Mouse (Mus musculus) stomach, embryonic 16.5 days (tissue): ENCODE data around the gene Adcy7. TPM values are rescaled to one million over a fixed set of nuclear protein-coding genes. Genes with fewer than 3 reads are reported as not detected.

Source experiments
- ATAC-seq: fragments of 200-750 bp; cut with Nextera tagmentation; 2 replicates; pipeline ENCODE4 v1.8.0; 2017; ENCODE audit warnings: moderate number of reproducible peaks, moderate TSS enrichment; ENCODE audit not compliant: insufficient read depth, low FRiP score
- H3K27ac ChIP-seq: fragments of 300-500 bp; sonication (generic); 2 replicates; pipeline ENCODE4 v1.5.1; 2014; ENCODE audit warnings: low read length
- H3K27me3 ChIP-seq: fragments of 300-500 bp; sonication (generic); 2 replicates; pipeline ENCODE4 v1.6.1; 2014; ENCODE audit warnings: low read length, control low read depth, mixed read lengths; ENCODE audit not compliant: control insufficient read depth, insufficient read depth
- H3K36me3 ChIP-seq: fragments of 300-500 bp; sonication (generic); 2 replicates; pipeline ENCODE4 v1.6.1; 2014; ENCODE audit warnings: low read length; ENCODE audit not compliant: control insufficient read depth, insufficient read depth
- H3K4me1 ChIP-seq: fragments of 300-500 bp; sonication (generic); 2 replicates; pipeline ENCODE4 v1.6.1; 2014; ENCODE audit warnings: low read length, control low read depth, mixed read lengths; ENCODE audit not compliant: control insufficient read depth, insufficient read depth
- H3K4me2 ChIP-seq: fragments of 300-500 bp; sonication (generic); 2 replicates; pipeline ENCODE4 v1.6.1; 2014; ENCODE audit warnings: low read depth, low read length, mixed read lengths
- H3K4me3 ChIP-seq: fragments of 300-500 bp; sonication (generic); replicated peaks from 2 replicates; pipeline ENCODE4 v1.5.1; 2014; ENCODE audit warnings: mild to moderate bottlenecking, low read length
- H3K9ac ChIP-seq: fragments of 300-500 bp; sonication (generic); 2 replicates; pipeline ENCODE4 v1.6.1; 2014; ENCODE audit warnings: low read length
- H3K9me3 ChIP-seq: fragments of 300-500 bp; sonication (generic); replicated peaks from 2 replicates; pipeline ENCODE4 v1.6.1; 2016; ENCODE audit warnings: low read length, control low read depth; ENCODE audit not compliant: control insufficient read depth
- WGBS: fragments of 180-500 bp; shearing (Covaris S2); extraction: QIAGEN DNeasy Blood & Tissue Kit; methylation state at CpG from one replicate; pipeline ENCODE4 v1.1.7; 2014; 5-methylcytosine and 5-hydroxymethylcytosine counted together
- polyA plus RNA-seq: library from polyadenylated mRNA; unstranded; fragments of >200 nt; fragmentation: Nextera tagmentation; extraction: Ambion mirVana; gene quantifications from 2 replicates; pipeline ENCODE4 v1.2.1, GENCODE M21; 2015

Adcy7 gene
- polyA plus RNA-seq, 1 experiment from 2014 or later, result 8.7 TPM

DNA sequence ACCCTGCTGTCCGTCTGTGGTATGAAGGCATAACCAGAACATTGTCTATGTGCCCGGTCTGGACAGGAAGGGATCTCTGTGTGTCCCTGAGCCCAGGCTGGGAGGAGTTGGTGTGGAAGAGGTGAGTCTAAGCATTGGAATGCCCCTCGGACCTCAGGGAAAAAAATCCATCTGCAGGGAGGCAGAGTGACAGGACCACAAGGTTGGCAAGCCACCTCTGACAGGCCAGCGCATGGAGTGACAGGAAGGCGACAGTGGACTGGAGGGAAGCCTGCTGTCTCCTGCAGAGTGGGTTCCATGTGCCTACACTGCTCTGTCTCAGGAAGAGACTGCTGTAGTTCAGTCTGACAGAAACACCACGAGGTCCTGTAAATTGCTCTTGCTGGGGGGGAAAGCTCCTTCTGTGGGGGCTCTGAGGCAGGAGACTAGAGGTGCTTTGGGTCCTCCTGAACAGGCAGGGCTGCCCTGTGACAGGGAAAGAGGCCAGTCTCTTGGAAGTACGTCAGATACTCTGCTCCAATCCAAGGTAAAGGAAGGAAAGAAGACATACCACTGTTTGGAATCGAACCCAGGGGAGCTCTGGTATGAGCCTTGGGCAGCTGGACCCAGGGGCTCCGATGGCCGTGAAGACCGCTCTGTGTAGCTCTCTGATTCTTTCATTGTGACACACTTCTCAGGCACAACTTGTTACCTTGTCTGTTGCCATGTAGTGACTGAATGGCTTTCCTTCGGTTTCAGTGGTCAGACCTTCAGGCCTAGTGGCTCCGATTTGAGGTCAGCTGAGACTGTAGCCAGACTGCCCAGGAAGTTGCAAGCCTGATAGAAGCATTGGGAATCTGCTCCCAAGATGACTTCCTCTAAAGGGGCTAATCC, 11.3 kb downstream of the Adcy7 start:
- 80% methylated on average over 13 of the region's 13 CpGs for WGBS
- Histone ChIP-seq H3K27ac (no peak overlapping the region), H3K9ac (no peak overlapping the region), H3K9me3 (no peaks in the 10 kb centered on the region), H3K4me2 (no peak overlapping the region), H3K27me3 (no peaks in the 10 kb centered on the region), H3K4me3 (no peak overlapping the region), H3K4me1 (peaks cover 10% of the 10 kb centered on the region; the same call in 1 of the 2 replicates), H3K36me3 (no peaks in the 10 kb centered on the region)
- ATAC-seq, result no peak

DNA sequence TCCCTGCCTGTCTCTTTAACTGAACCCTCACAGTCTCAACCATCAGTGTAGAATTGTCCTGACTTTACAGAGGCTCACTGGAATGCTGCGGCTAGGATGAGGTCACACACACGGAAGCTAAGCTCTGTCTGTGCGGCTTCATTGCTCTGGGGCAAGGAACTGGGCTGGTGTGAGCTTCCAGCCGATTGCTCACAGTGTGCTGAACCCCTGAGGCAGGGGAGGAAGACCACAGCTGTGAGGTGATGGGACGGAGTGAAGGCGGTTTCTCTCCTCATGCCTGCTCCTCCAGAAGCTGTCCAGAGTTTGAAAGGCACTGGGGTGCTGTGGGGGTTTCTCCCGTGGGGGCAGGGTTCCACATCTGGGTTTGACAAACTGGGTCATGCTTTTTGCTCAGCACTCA, 12.5 kb downstream of the Adcy7 start:
- peaks cover 12% of the 10 kb centered on the region; the same call in 1 of the 2 replicates for H3K4me1 ChIP-seq
- no peaks in the 10 kb centered on the region for H3K27me3 ChIP-seq
- ATAC-seq, result no peak
- H3K36me3 ChIP-seq, result no peaks in the 10 kb centered on the region
- H3K27ac ChIP-seq, result no peak overlapping the region
- no peak overlapping the region for H3K9ac ChIP-seq
- no peak overlapping the region for H3K4me2 ChIP-seq
- no peaks in the 10 kb centered on the region for H3K9me3 ChIP-seq
- WGBS, result 44% methylated on average over 7 of the region's 7 CpGs
- H3K4me3 ChIP-seq, result no peak overlapping the region

DNA sequence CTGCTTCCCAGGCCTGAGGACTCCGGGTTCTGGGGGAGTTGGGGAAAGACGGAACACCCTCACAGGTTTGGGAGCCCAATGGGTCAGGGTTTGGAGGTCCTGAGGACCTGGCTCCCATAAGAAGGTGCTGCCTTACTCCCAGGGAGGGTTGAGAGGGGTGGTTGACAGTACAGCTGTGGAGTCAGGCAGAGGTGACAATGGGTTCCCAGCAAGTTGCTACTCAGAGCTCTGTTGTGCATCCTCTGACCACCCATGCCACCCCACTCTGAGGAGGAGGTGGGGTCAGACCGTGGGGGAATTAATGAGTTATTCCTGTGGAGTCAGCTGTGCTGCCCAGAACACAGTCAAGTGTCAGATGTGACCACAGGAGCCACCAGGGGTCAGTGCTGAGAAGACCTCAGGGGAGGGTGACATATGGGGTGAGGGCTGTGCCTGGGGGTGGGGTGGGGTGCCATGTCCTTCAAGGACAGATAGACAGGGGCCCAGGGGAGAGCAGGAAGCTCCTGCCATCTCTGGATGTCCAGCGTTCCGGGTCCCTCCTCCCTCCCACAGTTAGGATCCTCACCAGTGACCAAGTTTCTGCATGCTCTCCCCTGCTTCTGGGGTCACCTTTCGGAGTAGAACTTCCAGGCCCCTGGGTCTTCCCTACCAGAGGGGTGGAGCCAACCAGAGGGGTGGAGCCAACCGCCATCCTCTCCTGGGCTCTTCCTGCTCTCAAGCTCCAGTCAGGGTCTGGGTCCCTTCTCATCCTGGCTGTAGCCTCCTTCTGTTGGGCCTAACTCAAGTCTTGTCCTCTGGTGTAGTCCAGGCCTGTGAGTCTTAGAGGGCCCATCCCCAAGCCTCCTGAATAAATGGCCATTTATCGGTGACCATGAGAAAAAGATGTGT, 13.5 kb downstream of the Adcy7 start:
- 85% methylated on average over 8 of the region's 8 CpGs for WGBS
- Histone ChIP-seq H3K4me2 (no peak overlapping the region), H3K36me3 (no peaks in the 10 kb centered on the region), H3K4me3 (no peak overlapping the region), H3K27me3 (no peaks in the 10 kb centered on the region), H3K27ac (no peak overlapping the region), H3K9me3 (no peaks in the 10 kb centered on the region), H3K4me1 (peaks cover 12% of the 10 kb centered on the region; the same call in 1 of the 2 replicates), H3K9ac (no peak overlapping the region)
- no peak for ATAC-seq

DNA sequence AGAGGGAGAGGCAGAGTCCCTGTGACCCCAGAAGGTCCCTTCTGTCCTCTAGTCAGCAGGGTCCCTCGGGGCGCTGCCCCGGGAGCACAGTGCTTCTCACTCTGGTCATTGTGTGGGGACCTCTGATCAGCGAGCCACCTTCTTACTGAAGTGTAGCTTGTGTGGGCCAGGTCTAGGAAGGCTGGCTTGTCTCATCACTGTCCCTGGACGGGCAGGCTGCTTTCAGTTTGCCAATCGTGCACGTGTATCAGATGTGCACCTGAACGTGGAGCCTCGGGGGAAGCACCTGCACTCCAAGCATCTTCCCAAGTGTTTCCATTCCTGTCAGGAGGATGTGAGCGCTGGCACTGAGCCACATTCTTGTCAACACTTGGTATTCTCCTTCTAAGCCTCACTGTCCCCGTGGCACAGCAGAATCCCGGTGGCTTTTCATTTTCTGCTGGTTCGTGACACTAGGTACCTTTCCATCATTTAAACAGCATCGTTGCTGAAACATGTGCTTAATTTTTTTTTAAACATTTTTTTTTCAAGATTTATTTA, 14.3 kb downstream of the Adcy7 start:
- peaks cover 12% of the 10 kb centered on the region; the same call in 1 of the 2 replicates for H3K4me1 ChIP-seq
- H3K4me2 ChIP-seq, result no peak overlapping the region
- H3K9me3 ChIP-seq, result no peaks in the 10 kb centered on the region
- no peak for ATAC-seq
- H3K27ac ChIP-seq, result no peak overlapping the region
- no peak overlapping the region for H3K4me3 ChIP-seq
- WGBS, result 81% methylated on average over 14 of the region's 14 CpGs
- H3K36me3 ChIP-seq, result no peaks in the 10 kb centered on the region
- no peak overlapping the region for H3K9ac ChIP-seq
- H3K27me3 ChIP-seq, result no peaks in the 10 kb centered on the region

DNA sequence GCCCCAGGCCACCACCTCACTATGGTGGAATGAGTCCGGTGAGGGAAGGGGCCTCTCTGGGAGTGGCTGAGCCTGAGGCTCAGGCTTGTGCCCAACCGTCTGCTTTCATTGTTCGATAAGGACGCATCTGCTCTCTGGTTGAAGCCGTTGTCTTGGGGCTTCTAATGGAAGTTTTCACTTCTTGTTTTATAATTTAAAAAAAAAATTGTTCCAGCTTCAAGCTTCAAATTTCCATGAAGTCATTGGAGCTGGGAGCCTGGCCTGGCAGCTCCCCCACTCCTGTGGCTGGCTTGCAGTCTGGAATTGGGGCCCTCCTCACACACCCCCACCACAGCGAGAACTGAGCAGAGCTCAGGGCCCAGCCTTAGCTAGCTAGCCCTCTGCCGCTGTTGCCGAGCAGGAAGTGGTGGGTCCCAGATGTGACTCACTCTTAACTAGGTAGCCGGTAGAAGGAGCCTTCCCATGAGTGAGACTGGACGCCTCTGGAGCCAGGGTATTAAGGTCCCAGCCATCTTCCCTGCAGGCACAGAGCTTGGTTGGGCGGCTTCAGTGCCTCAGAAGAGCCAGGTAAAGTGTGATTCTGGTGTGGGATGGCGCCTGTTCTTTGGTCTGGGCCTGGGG, 16.5 kb downstream of the Adcy7 start:
- Histone ChIP-seq H3K9ac (0 out of 2 replicates have a peak overlapping the region, but pooled peaks have one; percentile 3), H3K9me3 (no peaks in the 10 kb centered on the region), H3K36me3 (no peaks in the 10 kb centered on the region), H3K4me1 (peaks cover 8% of the 10 kb centered on the region; the same call in 1 of the 2 replicates), H3K4me3 (no peak overlapping the region), H3K4me2 (no peak overlapping the region), H3K27me3 (no peaks in the 10 kb centered on the region), H3K27ac (peak overlapping the region; percentile 34)
- peak; percentile 35; the same call in 1 of the 2 replicates for ATAC-seq
- 68% methylated on average over 12 of the region's 12 CpGs for WGBS

DNA sequence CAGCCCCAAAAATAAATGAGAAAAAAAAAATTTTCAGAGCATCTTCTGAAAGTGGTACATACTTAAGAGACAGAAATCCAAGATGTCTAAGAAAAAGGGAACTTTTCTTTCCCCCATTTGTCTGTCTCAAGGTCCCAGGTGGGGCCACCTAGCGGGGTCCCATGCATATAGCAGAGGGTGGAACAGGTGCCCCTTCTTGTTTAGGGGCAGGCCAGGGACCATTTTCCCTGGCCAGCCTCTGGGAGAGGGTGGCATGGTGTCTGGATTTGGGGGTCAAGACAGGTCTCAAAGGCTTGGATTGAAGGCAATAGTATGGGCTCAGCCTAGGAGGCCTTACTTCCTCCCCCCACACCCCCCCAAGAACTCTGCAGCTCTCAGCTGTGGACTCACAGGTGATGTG, 17.7 kb downstream of the Adcy7 start:
- 71% methylated on average over 1 of the region's 1 CpGs for WGBS
- Histone ChIP-seq H3K4me3 (no peak overlapping the region), H3K27me3 (no peaks in the 10 kb centered on the region), H3K4me1 (peaks cover 8% of the 10 kb centered on the region; the same call in 1 of the 2 replicates), H3K9me3 (no peaks in the 10 kb centered on the region), H3K4me2 (no peak overlapping the region), H3K9ac (no peak overlapping the region), H3K36me3 (no peaks in the 10 kb centered on the region), H3K27ac (no peak overlapping the region)
- ATAC-seq, result no peak

DNA sequence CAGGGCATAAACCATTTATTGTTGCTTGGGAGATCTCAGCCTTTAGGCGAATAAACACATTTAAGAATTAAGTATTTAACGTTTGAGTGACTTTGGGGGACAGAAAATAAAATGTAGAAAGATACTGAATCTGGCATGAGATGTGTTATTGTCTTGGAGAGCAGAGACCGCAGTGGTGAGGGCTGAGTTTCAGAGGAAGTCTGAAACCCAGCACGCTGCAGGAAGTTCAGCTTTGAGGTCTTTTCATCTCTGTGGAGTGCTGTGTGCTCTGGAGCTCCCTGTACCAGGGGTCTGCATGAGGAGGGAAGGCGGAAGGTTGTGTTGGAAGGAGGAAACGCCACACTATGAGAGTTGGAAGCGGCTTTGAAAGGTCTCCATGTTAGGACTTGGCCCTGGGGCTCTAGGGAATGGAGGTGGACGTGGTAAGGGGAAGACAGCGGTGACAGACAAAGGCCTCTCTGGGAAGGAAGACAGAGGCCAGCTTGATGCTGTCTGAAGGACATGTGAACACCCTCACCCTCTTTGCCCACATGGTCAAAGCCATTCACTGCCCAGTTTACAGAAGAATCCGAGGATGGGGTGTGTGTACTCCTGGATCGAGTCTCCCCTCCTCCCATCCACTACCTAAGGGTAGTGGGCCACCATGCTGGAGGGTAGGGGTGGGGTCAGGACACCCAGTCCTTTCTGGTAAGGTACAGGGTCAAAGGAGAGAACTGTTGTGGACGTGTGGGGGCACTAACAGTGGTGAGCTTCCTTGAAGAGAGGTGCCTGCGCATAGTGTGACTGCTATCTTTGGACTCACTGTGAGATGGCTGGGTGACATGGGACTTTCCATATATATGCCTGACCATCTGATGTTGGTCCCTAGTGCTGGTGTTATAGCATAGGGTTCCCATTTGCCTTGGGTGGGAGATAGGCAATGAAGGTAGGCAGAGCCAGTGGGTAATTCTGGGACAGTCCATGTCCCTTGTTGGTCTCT, 18.4 kb downstream of the Adcy7 start:
- 81% methylated on average over 13 of the region's 13 CpGs for WGBS
- Histone ChIP-seq H3K4me2 (no peak overlapping the region), H3K27ac (no peak overlapping the region), H3K4me1 (peaks cover 8% of the 10 kb centered on the region; the same call in 1 of the 2 replicates), H3K9ac (no peak overlapping the region), H3K9me3 (no peaks in the 10 kb centered on the region), H3K27me3 (no peaks in the 10 kb centered on the region), H3K4me3 (no peak overlapping the region), H3K36me3 (no peaks in the 10 kb centered on the region)
- no peak for ATAC-seq

DNA sequence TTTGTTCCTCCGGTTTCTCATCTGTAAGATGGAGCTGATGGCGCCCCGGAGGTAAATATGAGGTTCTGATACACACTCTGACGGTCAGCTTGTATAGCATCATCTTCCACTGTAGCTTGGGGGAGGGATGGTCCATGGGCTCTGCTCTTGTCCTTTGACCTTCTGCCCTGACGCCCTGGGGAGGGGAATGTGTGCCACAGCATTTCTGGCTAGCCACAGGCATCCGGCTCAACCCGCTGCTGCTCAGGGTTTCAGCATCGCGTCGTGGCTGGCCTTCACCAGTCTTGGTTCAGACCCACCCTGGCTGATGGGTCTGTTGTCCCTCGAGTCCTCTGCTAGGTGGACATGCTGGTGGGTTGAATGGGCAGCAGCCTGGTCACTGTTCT, 19.1 kb downstream of the Adcy7 start:
- Histone ChIP-seq H3K4me1 (peaks cover 8% of the 10 kb centered on the region; the same call in 1 of the 2 replicates), H3K9ac (no peak overlapping the region), H3K9me3 (no peaks in the 10 kb centered on the region), H3K27me3 (no peaks in the 10 kb centered on the region), H3K27ac (no peak overlapping the region), H3K4me2 (no peak overlapping the region), H3K4me3 (no peak overlapping the region), H3K36me3 (no peaks in the 10 kb centered on the region)
- WGBS, result 85% methylated on average over 11 of the region's 11 CpGs
- no peak for ATAC-seq
